Mouse (Mus musculus): Measurements from ENCODE around the gene Pnkd. TPM values are rescaled to one million over a fixed set of nuclear protein-coding genes. Genes with fewer than 3 reads are reported as not detected.

Gene Pnkd
- polyA plus RNA-seq, 1 experiment from 2014 or later, result 83.9 TPM

DNA sequence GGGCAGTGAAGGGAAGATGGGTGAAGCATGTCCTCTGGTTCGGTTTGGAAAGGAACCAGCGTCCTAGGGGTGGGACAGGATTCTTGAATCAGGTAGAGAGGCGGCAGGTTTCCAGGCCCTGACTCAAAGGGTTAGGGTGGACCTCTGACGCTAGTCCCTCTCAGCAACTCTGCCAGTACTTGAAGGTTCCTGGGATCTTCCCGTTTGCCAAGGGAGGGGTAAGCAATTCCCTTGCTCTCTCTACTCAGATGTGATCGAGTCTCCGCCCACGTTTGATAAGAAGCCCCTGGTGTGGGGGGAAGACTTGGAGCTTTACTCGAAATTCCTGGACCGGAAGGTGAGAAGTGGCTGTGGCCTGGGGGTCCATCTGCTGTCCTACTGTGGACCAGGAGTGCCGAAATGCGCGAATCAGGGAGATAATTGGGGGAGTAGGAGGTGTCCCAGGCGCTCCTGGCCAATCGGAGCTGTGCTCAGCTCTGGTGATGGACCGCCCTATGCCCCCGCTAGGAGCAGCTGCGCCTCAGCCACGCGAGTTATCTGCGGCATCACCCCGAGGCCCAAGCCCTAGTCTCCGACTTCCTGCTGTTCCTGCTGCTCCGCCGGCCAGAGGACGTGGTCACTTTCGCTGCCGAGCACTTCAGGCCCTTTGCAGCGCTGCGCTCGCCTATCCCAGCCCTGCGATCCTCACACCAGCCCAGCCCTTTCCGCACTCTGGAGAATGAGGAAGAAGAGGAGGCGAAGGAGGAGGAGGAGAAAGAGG, 83.3 kb downstream of the Pnkd start:
- DNase-seq (ENCODE audit: low spot score, missing footprints) (peak; percentile 87), ATAC-seq (ENCODE audit: low FRiP score) (peak; percentile 59; the same call in 1 of the 2 replicates)
- Histone ChIP-seq H3K27ac (ENCODE audit: low read depth, low read length) (no peak overlapping the region), H3K27me3 (ENCODE audit: control insufficient read depth, insufficient read depth, low read length) (no peaks in the 10 kb centered on the region), H3K9ac (ENCODE audit: low read length) (peak overlapping the region; percentile 40), H3K4me1 (ENCODE audit: control insufficient read depth, insufficient read depth, low read length) (no peaks in the 10 kb centered on the region; the same call in 1 of the 2 replicates), H3K36me3 (ENCODE audit: control insufficient read depth, insufficient read depth, low read length) (no peaks in the 10 kb centered on the region), H3K4me2 (peak overlapping the region; percentile 33), H3K9me3 (ENCODE audit: control insufficient read depth, low read length) (no peaks in the 10 kb centered on the region), H3K4me3 (ENCODE audit: low read depth, low read length) (peak overlapping the region; percentile 2; the same call in 1 of the 2 replicates)
- WGBS, result 26% methylated on average over 34 of the region's 34 CpGs

DNA sequence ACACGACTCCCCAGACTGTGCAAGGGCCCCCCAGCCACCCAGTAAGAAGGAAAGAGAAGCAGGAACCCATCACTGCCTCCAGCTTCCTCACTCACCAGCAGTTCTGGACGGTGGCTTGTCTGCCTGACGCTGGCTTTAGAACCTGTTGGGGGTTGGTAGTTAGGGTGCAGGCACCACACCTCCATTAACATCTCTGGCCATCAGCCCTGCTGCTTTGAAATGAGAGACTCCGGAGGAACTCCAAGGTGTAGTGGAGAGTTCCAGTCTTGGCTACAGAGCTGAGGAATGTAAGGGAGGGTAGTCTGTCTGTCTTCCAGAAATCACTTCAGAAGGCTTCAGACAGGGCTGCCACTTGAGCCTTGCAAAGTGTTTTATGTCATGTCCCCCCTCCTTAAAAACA, 85.3 kb downstream of the Pnkd start:
- no peak for ATAC-seq (ENCODE audit: low FRiP score)
- WGBS, result 60% methylated on average over 4 of the region's 4 CpGs

DNA sequence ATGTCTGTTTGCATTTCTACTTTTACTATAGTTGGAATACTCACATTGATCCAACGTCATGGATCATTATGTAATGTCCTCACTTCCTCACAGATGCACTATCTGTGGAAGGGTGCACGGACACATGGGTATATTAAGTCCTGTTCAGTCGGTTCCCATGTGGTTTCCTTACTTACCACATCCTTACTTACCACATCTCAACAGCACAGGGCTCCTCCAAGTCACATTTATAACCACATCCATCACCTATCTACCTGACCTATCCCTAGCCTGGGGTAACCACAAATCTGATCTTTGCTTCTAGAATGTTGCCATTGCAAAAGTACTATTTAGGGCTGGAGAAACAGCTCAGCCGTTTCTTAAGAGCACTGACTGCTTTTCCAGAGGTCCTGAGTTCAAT, 88.6 kb downstream of the Pnkd start:
- no peak for DNase-seq (ENCODE audit: low spot score, missing footprints)
- H3K4me2 ChIP-seq, result no peak overlapping the region
- no peaks in the 10 kb centered on the region for H3K9me3 ChIP-seq (ENCODE audit: control insufficient read depth, low read length)
- no peaks in the 10 kb centered on the region for H3K36me3 ChIP-seq (ENCODE audit: control insufficient read depth, insufficient read depth, low read length)
- 79% methylated on average over 4 of the region's 4 CpGs for WGBS
- ATAC-seq (ENCODE audit: low FRiP score), result no peak
- peaks cover 2% of the 10 kb centered on the region; the same call in 1 of the 2 replicates for H3K4me1 ChIP-seq (ENCODE audit: control insufficient read depth, insufficient read depth, low read length)
- H3K4me3 ChIP-seq (ENCODE audit: low read depth, low read length), result no peak overlapping the region
- H3K27ac ChIP-seq (ENCODE audit: low read depth, low read length), result no peak overlapping the region
- H3K9ac ChIP-seq (ENCODE audit: low read length), result no peak overlapping the region
- H3K27me3 ChIP-seq (ENCODE audit: control insufficient read depth, insufficient read depth, low read length), result no peaks in the 10 kb centered on the region

More for the DNA sequence above, 85.3 kb downstream of the Pnkd start:
- no peaks in the 10 kb centered on the region for H3K9me3 ChIP-seq (ENCODE audit: control insufficient read depth, low read length)
- no peaks in the 10 kb centered on the region for H3K36me3 ChIP-seq (ENCODE audit: control insufficient read depth, insufficient read depth, low read length)
- no peak for DNase-seq (ENCODE audit: low spot score, missing footprints)
- no peaks in the 10 kb centered on the region for H3K27me3 ChIP-seq (ENCODE audit: control insufficient read depth, insufficient read depth, low read length)
- no peaks in the 10 kb centered on the region; the same call in 1 of the 2 replicates for H3K4me1 ChIP-seq (ENCODE audit: control insufficient read depth, insufficient read depth, low read length)
- no peak overlapping the region for H3K27ac ChIP-seq (ENCODE audit: low read depth, low read length)
- H3K4me2 ChIP-seq, result no peak overlapping the region
- H3K4me3 ChIP-seq (ENCODE audit: low read depth, low read length), result no peak overlapping the region
- H3K9ac ChIP-seq (ENCODE audit: low read length), result no peak overlapping the region

DNA sequence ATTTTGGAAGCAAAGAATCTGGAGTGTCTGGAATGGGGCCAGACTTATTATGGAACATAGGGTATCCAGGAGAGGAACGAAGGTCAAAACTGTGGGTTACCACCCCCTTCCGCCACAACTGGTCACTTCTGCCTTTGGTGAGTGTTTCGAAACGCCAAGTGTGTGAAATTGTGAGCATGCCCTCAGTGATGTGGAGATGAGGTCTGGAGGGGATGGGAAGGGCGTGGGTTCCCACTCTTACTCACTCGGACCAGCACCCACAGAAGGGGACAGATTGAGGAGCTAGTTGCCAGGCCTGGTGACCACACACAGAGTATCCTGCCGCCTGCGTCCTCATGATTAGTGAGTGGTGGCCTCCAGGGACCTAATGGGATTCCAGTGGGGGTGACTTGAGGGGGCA, 90.2 kb downstream of the Pnkd start, which contains the start of gene Slc11a1:
Slc11a1 (plus strand) TSS at position 216 of the 400 bp plus-strand sequence.
- no peak within 1 kb of the TSS for H3K9ac ChIP-seq (ENCODE audit: low read length)
- H3K4me1 ChIP-seq (ENCODE audit: control insufficient read depth, insufficient read depth, low read length), result peaks cover 2% of the 10 kb centered on the region; the same call in 1 of the 2 replicates
- no peaks in the 10 kb centered on the region for H3K36me3 ChIP-seq (ENCODE audit: control insufficient read depth, insufficient read depth, low read length)
- 76% methylated on average over 8 of the region's 8 CpGs for WGBS
- no peaks in the 10 kb centered on the region for H3K9me3 ChIP-seq (ENCODE audit: control insufficient read depth, low read length)
- H3K4me2 ChIP-seq, result no peak within 1 kb of the TSS
- no peak for ATAC-seq (ENCODE audit: low FRiP score)
- no peaks in the 10 kb centered on the region for H3K27me3 ChIP-seq (ENCODE audit: control insufficient read depth, insufficient read depth, low read length)
- DNase-seq (ENCODE audit: low spot score, missing footprints), result no peak
- H3K27ac ChIP-seq (ENCODE audit: low read depth, low read length), result no peak within 1 kb of the TSS
- no peak within 1 kb of the TSS for H3K4me3 ChIP-seq (ENCODE audit: low read depth, low read length)

DNA sequence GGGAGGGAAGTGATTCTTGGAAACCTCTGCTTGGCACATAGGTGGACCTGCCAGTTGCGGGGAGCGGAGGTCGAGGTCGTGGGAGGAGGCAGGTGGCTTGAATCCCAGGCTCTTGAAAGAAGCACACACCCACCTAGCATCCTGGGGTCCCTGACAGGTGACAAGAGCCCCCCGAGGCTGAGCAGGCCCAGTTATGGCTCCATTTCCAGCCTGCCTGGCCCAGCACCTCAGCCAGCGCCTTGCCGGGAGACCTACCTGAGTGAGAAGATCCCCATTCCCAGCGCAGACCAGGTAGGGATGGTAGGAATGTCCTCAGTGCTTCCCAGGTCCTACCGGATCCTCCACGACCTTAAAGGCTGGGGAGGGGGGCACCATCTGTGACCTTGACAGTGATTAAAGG, 90.8 kb downstream of the Pnkd start:
- ATAC-seq (ENCODE audit: low FRiP score), result no peak
- no peak overlapping the region for H3K9ac ChIP-seq (ENCODE audit: low read length)
- no peak overlapping the region for H3K4me2 ChIP-seq
- no peak overlapping the region for H3K4me3 ChIP-seq (ENCODE audit: low read depth, low read length)
- no peaks in the 10 kb centered on the region for H3K36me3 ChIP-seq (ENCODE audit: control insufficient read depth, insufficient read depth, low read length)
- WGBS, result 82% methylated on average over 10 of the region's 10 CpGs
- H3K27me3 ChIP-seq (ENCODE audit: control insufficient read depth, insufficient read depth, low read length), result no peaks in the 10 kb centered on the region
- peaks cover 2% of the 10 kb centered on the region; the same call in 1 of the 2 replicates for H3K4me1 ChIP-seq (ENCODE audit: control insufficient read depth, insufficient read depth, low read length)
- no peaks in the 10 kb centered on the region for H3K9me3 ChIP-seq (ENCODE audit: control insufficient read depth, low read length)
- DNase-seq (ENCODE audit: low spot score, missing footprints), result no peak
- H3K27ac ChIP-seq (ENCODE audit: low read depth, low read length), result no peak overlapping the region

DNA sequence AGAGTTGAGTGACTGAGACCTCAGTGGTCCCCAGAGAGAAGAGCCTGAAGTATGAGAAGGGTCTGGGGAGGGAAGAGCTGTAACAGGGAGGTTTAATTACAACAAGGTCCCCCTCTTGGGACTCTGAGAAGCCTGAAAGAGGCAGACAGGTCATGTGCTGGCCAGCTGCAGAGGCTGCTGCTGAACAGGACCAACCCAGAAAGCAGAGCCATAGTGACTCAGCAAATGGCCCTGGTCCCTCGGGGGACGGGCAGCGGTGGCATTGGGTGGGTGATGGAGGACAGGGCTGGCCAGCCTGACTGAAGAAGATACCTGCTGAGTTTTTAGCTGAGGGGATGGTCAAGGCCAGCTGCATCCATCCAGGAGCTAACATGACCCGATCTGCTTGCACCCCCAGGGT, 91.7 kb downstream of the Pnkd start:
- no peaks in the 10 kb centered on the region for H3K9me3 ChIP-seq (ENCODE audit: control insufficient read depth, low read length)
- no peak for ATAC-seq (ENCODE audit: low FRiP score)
- no peaks in the 10 kb centered on the region for H3K27me3 ChIP-seq (ENCODE audit: control insufficient read depth, insufficient read depth, low read length)
- DNase-seq (ENCODE audit: low spot score, missing footprints), result no peak
- H3K27ac ChIP-seq (ENCODE audit: low read depth, low read length), result no peak overlapping the region
- no peaks in the 10 kb centered on the region for H3K36me3 ChIP-seq (ENCODE audit: control insufficient read depth, insufficient read depth, low read length)
- no peak overlapping the region for H3K9ac ChIP-seq (ENCODE audit: low read length)
- no peak overlapping the region for H3K4me3 ChIP-seq (ENCODE audit: low read depth, low read length)
- peaks cover 2% of the 10 kb centered on the region; the same call in 1 of the 2 replicates for H3K4me1 ChIP-seq (ENCODE audit: control insufficient read depth, insufficient read depth, low read length)
- WGBS, result 85% methylated on average over 4 of the region's 4 CpGs
- H3K4me2 ChIP-seq, result no peak overlapping the region

DNA sequence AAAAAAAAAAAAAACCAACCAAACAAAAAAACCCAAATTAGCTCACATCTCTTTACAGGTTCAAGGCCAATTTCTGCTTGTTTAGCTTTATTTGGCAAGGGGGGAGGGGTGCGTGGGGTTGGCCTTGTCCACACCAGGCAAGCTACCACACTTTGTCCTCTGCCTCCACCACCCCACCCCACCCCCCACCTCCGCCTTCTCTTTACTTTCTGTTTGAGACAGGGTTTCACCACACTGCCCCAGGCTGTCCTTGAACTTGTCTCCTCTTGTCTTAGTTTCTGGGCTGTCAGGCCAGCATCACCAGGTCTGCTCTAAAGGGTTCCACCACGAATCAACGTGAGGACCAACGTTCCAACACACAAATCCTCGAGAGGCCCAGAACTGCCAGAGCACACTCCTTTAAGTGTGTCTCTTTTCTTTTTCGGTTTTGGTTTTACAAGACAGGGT, 94.4 kb downstream of the Pnkd start:
- DNase-seq (ENCODE audit: low spot score, missing footprints), result no peak
- Histone ChIP-seq H3K4me2 (no peak overlapping the region), H3K27ac (ENCODE audit: low read depth, low read length) (no peak overlapping the region), H3K4me1 (ENCODE audit: control insufficient read depth, insufficient read depth, low read length) (peaks cover 2% of the 10 kb centered on the region; the same call in 1 of the 2 replicates), H3K27me3 (ENCODE audit: control insufficient read depth, insufficient read depth, low read length) (no peaks in the 10 kb centered on the region), H3K9ac (ENCODE audit: low read length) (no peak overlapping the region), H3K36me3 (ENCODE audit: control insufficient read depth, insufficient read depth, low read length) (no peaks in the 10 kb centered on the region), H3K4me3 (ENCODE audit: low read depth, low read length) (no peak overlapping the region), H3K9me3 (ENCODE audit: control insufficient read depth, low read length) (no peaks in the 10 kb centered on the region)
- no peak for ATAC-seq (ENCODE audit: low FRiP score)
- 84% methylated on average over 7 of the region's 7 CpGs for WGBS

DNA sequence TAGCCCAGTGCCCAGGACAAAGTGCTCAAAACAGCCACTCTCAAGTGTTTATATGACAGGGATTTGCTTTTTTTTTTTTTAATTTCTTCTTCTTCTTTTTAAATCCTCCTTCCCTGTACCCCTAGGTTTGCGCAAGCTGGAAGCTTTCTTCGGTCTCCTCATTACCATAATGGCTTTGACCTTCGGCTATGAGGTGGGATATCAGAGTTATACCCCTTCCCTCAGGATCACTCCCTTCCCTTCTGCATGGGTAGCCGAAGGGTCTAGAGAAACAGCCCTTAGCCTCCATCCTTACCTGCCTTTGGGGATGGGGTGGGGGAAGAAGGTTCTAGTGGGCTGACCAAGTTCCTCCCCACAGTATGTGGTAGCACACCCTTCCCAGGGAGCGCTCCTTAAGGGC, 95.8 kb downstream of the Pnkd start:
- 86% methylated on average over 5 of the region's 5 CpGs for WGBS
- no peak overlapping the region for H3K9ac ChIP-seq (ENCODE audit: low read length)
- H3K36me3 ChIP-seq (ENCODE audit: control insufficient read depth, insufficient read depth, low read length), result no peaks in the 10 kb centered on the region
- H3K27ac ChIP-seq (ENCODE audit: low read depth, low read length), result no peak overlapping the region
- H3K4me2 ChIP-seq, result no peak overlapping the region
- H3K9me3 ChIP-seq (ENCODE audit: control insufficient read depth, low read length), result no peaks in the 10 kb centered on the region
- ATAC-seq (ENCODE audit: low FRiP score) (no peak), DNase-seq (ENCODE audit: low spot score, missing footprints) (no peak)
- H3K4me1 ChIP-seq (ENCODE audit: control insufficient read depth, insufficient read depth, low read length), result peaks cover 2% of the 10 kb centered on the region; the same call in 1 of the 2 replicates
- H3K27me3 ChIP-seq (ENCODE audit: control insufficient read depth, insufficient read depth, low read length), result no peaks in the 10 kb centered on the region
- no peak overlapping the region for H3K4me3 ChIP-seq (ENCODE audit: low read depth, low read length)

DNA sequence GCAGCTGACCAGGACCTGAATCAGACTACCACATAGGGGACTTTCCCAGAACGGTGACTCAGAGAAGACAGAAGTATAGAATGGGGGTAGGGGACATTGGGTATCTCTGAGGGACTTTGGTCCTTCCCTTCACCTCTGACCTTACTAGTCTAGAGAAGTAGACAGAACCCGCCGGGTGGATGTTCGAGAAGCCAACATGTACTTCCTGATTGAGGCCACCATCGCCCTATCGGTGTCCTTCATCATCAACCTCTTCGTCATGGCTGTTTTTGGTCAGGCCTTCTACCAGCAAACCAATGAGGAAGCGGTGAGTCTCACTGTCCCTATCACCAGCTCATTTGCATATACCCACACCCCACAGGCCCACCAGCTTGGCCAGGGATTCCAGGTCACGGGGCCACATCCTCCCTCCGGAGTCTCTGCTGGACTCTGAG, 96.9 kb downstream of the Pnkd start:
- no peak overlapping the region for H3K4me2 ChIP-seq
- no peaks in the 10 kb centered on the region for H3K27me3 ChIP-seq (ENCODE audit: control insufficient read depth, insufficient read depth, low read length)
- H3K9me3 ChIP-seq (ENCODE audit: control insufficient read depth, low read length), result no peaks in the 10 kb centered on the region
- WGBS, result 90% methylated on average over 10 of the region's 10 CpGs
- H3K4me1 ChIP-seq (ENCODE audit: control insufficient read depth, insufficient read depth, low read length), result peaks cover 2% of the 10 kb centered on the region; the same call in 1 of the 2 replicates
- DNase-seq (ENCODE audit: low spot score, missing footprints) (no peak), ATAC-seq (ENCODE audit: low FRiP score) (no peak)
- no peak overlapping the region for H3K4me3 ChIP-seq (ENCODE audit: low read depth, low read length)
- no peaks in the 10 kb centered on the region for H3K36me3 ChIP-seq (ENCODE audit: control insufficient read depth, insufficient read depth, low read length)
- H3K9ac ChIP-seq (ENCODE audit: low read length), result no peak overlapping the region
- no peak overlapping the region for H3K27ac ChIP-seq (ENCODE audit: low read depth, low read length)
